Mouse (Mus musculus) fibroblast of lung, adult 2 months (primary cell): ENCODE measurements around the gene Cnnm2.

ENCODE experiments used
- DNase-seq: peaks from one replicate; pipeline ENCODE4 v3.0.0-alpha.2; 2011; ENCODE audit warnings: low read depth

The Cnnm2 gene

GRCm38 (mm10) chr19:46887811-46888527, 126.6 kb downstream of the Cnnm2 start:
- DNase-seq: no peak

GRCm38 (mm10) chr19:46889666-46890065, 128.3 kb downstream of the Cnnm2 start:
- DNase-seq: no peak

- no peak for DNase-seq
These were observed 129.3 kb downstream of the Cnnm2 start for GRCm38 (mm10) chr19:46890657-46891056.

- DNase-seq: no peak
These were observed 131.5 kb downstream of the Cnnm2 start for GRCm38 (mm10) chr19:46892856-46893255.

GRCm38 (mm10) chr19:46893484-46893883, 132.1 kb downstream of the Cnnm2 start:
- DNase-seq: no peak

GRCm38 (mm10) chr19:46897135-46897534, 135.7 kb downstream of the Cnnm2 start:
- no peak for DNase-seq

GRCm38 (mm10) chr19:46898222-46898621, 136.8 kb downstream of the Cnnm2 start:
- DNase-seq: no peak

GRCm38 (mm10) chr19:46899306-46899705, 137.9 kb downstream of the Cnnm2 start:
- no peak for DNase-seq

- DNase-seq: peak; percentile 36
These were observed 138.5 kb downstream of the Cnnm2 start for GRCm38 (mm10) chr19:46899871-46900270.

- no peak for DNase-seq
These were observed 139.4 kb downstream of the Cnnm2 start for GRCm38 (mm10) chr19:46900786-46901185.

GRCm38 (mm10) chr19:46901323-46901722, 139.9 kb downstream of the Cnnm2 start:
- no peak for DNase-seq

- DNase-seq: no peak
These were observed 142.0 kb downstream of the Cnnm2 start for GRCm38 (mm10) chr19:46903379-46903778.

GRCm38 (mm10) chr19:46904907-46905306, 143.5 kb downstream of the Cnnm2 start:
- DNase-seq: no peak

GRCm38 (mm10) chr19:46905383-46905782, 144.0 kb downstream of the Cnnm2 start:
- DNase-seq: no peak

GRCm38 (mm10) chr19:46905971-46906370, 144.6 kb downstream of the Cnnm2 start:
- DNase-seq: no peak

- no peak for DNase-seq
These were observed 146.8 kb downstream of the Cnnm2 start for GRCm38 (mm10) chr19:46908207-46908606.

GRCm38 (mm10) chr19:46908977-46909376, 147.6 kb downstream of the Cnnm2 start:
- no peak for DNase-seq

GRCm38 (mm10) chr19:46911492-46911891, 150.1 kb downstream of the Cnnm2 start:
- DNase-seq: no peak

GRCm38 (mm10) chr19:46913626-46914025, 152.2 kb downstream of the Cnnm2 start:
- DNase-seq: no peak

- DNase-seq: no peak
These were observed 154.1 kb downstream of the Cnnm2 start for GRCm38 (mm10) chr19:46915406-46916080.

GRCm38 (mm10) chr19:46920571-46920970, 159.2 kb downstream of the Cnnm2 start:
- DNase-seq: no peak

GRCm38 (mm10) chr19:46926357-46926756, 165.0 kb downstream of the Cnnm2 start:
- no peak for DNase-seq

GRCm38 (mm10) chr19:46926951-46927350, 165.6 kb downstream of the Cnnm2 start:
- no peak for DNase-seq

GRCm38 (mm10) chr19:46928136-46928535, 166.7 kb downstream of the Cnnm2 start:
- DNase-seq: no peak
